Mouse (Mus musculus) testis, adult 2 months (tissue): ENCODE measurements around the gene Por.

Source experiments
- CTCF ChIP-seq: fragments of 200-500 bp; IDR thresholded peaks from 2 replicates; pipeline ENCODE4 v1.5.1; 2012; ENCODE audit warnings: low read depth, mild to moderate bottlenecking, inconsistent platforms, low read length, moderate library complexity; ENCODE audit not compliant: control insufficient read depth, insufficient read depth, insufficient replicate concordance
- POLR2A ChIP-seq: fragments of 200-500 bp; IDR thresholded peaks from 2 replicates; pipeline ENCODE4 v1.6.1; 2012; ENCODE audit warnings: low read depth, mild to moderate bottlenecking, inconsistent platforms, low read length, moderate library complexity; ENCODE audit not compliant: control insufficient read depth

DNA sequence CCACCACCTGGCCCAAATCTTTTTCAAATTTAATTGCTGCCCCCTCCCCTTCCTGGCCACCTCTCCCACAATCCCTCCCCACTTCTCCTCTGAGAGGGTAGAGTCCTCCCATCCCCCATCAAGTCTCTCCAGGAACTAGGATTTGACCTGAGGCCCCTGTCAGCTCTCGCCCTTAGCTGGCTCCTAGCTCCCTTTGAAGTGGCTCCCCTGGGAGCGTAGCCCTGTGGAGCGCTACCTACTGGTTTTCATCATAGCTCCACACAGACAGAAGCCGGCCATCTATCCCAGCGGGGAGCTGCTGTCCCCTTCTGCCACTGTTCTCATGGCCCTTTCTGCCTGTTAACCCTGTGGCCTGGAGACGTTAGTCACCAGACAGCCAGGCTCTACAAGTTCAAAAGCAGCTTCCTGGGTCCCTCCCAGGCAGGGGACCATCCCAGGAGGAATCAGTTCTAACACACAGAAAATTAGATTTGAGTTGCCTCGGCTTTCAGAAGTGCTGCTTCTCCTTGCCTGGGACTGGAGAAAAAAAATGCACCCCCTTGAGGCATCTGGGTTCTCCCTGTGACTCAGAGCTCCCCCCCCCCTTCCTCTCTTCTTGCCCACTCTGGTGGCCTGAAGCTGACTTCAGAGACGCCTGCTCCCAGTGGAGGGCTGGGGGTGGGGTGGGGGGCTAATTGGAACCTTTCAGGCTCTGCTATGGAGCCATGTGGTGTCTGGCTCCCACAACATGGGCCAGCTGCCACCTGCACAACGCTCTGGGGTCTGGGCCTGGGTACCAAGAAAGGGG is 54.9 kb downstream of the Por start:
- no peak for TF ChIP-seq CTCF
- no peak for TF ChIP-seq POLR2A
